Mouse (Mus musculus) frontal cortex, postnatal 10 days (tissue): ENCODE results near the gene Ticam1.

Experiments
- DNase-seq, 2 experiments: peaks; one replicate each; pipeline ENCODE4 v3.0.0; 2022; ENCODE audit warnings: low spot score in 2 of 2, mixed read lengths in 1 of 2

The Ticam1 gene

DNA sequence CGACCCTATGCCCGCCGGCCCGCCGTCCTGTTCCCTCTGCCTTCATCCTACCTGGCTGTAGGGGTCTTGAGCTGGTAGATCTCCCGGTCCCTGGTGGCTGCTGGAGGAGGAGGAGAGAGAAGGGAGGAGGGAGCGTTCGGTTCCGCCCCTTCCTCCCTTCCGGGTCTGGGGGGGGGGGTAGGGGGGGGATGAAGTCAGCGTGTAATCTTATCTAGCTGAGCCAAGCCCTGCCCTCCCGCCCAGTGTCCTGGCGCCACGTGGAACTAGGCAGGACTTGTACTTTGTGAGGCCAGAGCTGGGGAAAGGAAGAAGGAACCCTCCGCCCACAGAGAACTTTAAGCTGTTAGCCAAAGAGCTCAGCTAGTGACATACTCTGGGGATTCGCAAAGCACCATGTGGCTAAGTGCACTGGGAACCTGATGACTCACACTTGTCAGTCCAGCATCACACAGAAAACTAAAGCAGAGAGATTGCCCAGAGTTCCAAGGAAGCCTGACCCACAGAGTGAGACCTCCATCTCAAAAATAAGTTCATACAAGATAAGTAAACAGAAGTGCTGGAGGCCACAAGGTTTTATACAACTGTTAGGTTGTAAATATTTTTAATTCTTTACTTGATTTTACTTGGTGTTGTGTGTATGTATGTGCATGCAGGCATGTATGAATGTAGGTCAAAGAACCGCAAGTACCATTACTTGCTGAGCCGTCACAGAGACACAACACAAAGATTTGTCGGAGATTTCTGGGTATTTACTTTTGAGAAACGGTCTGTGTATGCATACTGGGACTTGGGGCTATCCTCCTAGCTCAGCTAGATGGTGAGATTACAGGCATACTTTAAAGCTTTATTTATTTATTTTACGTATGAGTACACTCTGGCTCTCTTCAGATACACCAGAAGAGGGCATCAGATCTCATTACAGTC lies at the start of gene Ticam1:
TSS of gene Ticam1 (minus strand) at position 144 of the 924 bp plus-strand sequence.
- DNase-seq = peak; percentile 72 to 77

DNA sequence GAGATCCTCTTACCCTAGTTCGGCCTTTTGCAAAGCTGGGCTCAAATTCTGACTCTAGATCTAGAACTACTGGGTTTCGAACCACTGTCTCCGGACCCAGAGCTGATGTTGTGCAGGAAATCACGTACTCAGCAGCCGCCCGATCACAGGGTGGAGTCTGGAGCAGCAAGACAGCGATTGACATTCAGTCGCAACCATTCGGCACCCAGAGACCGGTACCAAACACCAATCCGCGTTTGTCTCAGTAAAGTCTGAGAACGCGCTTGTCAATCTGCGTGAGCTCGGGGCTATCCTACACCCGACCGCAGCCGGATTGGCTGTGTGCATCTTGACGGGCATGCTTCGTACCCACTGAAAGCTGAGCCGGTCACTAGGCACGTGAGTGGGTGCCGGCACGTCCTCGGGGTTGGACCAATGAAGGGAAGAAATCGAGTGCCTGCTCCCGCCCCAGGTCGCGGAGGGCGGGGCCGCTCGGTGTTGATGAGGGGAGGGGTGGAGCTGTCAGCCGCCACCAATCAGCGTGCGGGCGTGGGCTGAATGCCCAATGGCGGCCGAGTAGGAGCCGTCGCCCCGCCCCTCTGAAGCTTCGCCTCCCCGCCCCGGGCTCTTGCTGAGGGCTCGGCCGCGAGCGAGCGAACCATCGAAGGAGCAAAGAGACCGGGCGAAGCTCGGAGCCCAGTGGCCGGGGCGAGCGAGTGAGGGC lies 49.0 kb upstream of the Ticam1 start, which contains the start of gene Kdm4b:
TSS of gene Kdm4b (plus strand) at position 613 of the 703 bp plus-strand sequence.
- DNase-seq = peak; percentile 99 to 100

DNA sequence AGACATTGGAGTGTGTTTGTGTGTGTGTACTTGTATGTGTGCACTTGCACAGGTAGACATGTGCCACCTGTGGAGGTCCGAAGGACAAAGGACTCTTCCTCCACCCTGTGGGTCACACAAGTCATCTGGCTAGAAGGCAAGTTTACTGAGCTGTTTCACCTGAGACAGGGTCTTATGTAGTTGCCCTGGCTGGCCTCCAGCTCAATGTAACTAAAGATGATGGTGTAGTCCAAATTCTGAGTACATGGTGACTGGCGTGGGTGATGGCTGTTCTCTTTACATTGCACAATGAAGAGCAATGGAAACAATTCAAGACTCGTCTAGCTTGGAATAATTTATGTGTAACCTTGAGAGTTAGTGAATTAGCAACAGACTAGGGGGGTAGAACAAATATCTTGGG lies 47.8 kb upstream of the Ticam1 start:
- no peak for DNase-seq

GRCm38 (mm10) chr17:56309191-56309945 lies 32.8 kb upstream of the Ticam1 start:
- DNase-seq = no peak

DNA sequence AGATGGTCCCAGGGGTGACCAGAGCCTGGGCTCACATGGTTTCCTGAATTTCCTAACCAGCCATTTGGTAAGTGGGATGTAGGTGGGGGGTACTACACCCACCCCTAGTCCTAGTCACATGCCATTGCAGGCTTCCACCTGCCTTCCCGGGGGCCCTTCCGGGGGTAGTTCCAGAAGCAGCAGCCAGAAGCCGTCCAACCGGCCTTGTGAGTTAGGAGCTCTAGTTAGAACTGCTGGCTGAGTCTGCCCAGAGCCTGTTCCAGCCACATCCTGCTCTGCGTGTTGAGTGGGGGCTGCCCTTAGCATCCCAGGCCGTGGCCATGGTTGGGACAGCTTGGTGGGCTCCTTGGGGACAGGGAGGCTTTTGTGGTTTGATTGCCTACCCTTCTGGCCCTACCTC lies 31.5 kb upstream of the Ticam1 start:
- no peak for DNase-seq

DNA sequence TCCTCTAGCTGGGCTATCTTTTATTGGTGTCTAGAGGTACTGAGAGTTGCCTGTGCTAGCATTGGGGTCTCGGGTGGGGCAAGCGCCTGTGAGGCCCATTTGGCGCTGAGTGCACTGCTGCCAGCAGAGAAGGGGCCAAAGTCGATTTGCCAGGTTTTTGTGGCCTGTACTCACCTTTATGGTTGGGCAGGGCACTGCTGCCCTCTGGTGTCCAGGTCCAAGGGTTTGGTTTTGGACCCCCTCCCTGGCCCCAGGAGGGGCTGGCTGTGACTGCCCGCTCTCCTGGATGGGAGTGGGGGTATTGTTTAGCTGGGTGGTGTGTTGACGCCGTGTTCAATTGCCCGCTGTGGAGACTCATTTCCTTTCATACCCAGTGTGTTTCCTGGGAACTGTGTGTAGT lies 29.2 kb upstream of the Ticam1 start:
- DNase-seq = no peak

DNA sequence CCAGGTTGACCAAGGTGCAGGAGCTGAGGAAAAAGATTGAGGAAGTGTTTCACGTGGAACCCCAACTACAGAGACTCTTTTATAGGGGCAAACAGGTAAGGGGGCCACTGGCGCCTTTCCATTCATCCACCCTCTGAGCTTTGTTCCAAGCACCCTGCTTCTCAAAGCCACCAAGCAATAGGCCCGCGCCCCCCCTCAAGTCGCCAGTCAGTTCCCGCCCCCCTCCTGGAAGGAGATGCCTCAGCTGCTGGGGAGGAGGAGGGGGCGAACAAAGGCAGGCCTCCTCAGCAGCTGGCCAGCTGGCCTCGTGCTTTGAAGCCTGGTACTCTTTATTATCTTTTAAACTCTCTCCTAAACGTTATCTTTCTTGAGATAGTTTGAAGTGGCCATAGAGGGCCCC lies 28.6 kb upstream of the Ticam1 start:
- no peak for DNase-seq

DNA sequence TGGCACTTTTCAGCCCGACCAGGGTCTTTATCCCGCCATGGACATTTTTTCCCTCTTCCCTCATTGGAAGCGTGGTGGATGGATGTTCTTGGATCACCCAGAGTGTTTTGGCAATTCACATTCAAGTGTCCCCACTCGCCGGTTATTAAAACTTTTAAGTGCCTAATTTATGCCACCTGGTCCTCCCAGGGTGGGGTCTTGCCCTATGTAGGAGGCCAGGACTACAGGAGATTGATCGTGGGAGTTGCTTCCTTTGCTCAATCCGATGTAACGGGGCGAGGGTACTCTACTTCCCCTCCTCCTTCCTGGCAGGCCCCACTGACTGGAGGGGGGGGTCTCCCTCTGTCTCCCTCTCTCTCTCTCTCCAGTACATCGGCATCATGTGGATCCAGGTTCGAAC lies 28.1 kb upstream of the Ticam1 start:
- DNase-seq = no peak

DNA sequence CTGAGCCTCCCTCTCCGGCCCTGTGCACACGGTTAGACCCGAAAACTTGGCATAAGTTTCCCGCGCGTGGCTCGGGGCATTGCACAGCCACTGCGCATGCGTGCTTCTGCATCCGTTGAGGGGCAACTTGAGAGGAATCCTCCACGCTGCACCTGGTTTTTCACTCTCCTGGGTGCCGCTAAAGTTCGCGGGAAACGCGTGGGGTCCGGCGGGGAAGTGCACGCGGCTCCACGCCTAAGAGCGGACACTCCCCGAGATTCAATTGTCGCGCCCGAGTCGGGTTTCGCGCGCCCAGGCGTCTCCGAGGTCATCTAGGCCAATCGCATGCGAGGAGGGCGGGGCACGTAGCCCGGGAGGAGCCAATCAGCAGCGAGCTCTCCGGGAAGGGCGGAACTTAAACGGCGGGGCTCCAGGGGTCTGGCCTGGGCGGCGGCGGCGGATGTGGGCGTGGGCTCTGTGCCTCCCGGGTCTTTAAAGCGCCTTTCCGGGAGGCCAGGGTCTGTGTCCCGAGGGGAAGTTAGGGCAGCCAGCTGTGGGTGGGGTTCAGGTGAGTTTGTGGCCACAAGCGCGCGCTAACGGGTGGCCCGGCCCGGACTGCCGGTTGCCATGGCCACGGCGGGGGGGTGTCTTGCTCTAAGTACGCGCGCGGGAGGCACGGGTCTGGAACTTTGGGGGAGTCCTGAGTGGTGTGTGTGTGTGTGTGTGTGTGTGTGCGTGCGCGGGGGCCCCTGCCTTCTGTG lies 27.4 kb upstream of the Ticam1 start:
- DNase-seq = peak; percentile 86 to 93

DNA sequence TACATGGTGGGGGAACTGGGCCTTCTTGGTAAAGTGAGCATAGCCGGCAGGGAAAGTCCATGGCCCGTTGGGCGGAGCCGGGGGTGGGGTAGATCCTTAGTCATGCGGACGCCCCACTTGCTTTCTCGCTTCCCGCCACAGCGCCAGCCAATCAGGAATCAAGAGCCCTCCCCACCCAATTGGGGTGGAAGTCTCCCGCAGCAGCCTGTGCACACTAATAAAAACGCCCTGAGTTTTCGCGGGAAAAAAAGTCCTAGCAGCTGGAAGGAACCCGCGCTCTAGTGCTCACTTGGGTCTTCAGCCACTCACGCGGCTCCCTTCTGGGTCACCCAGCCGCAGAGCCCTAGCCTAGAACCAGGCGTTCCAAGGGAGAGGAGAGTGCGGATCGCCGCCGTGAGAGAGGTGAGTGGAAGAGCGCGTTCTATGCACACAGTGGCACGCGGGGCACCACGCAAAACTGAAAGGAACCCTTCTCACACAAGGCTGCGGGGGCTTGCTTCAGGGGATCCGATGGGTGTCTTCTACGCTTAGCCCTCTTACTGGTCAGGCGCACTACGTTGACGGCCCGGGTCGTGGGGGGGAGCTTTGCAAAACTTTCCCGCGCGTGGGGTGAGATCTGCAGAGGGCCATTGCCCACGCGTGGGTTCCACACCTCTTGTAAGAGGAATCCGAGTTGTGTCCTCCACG lies 26.7 kb upstream of the Ticam1 start, which contains the start of gene Uhrf1:
TSS of gene Uhrf1 (plus strand) at position 162 of the 687 bp plus-strand sequence.
- no peak for DNase-seq

- DNase-seq = no peak
Measured at GRCm38 (mm10) chr17:56302363-56302996, 25.9 kb upstream of the Ticam1 start.

- no peak for DNase-seq
Measured at GRCm38 (mm10) chr17:56300186-56300585, 23.6 kb upstream of the Ticam1 start, which contains the start of gene Arrdc5. TSS of gene Arrdc5 (minus strand) at chr17:56300286.

- no peak for DNase-seq
Measured at GRCm38 (mm10) chr17:56298238-56298637, 21.7 kb upstream of the Ticam1 start.

GRCm38 (mm10) chr17:56296201-56296600 lies 19.6 kb upstream of the Ticam1 start:
- DNase-seq = no peak

DNA sequence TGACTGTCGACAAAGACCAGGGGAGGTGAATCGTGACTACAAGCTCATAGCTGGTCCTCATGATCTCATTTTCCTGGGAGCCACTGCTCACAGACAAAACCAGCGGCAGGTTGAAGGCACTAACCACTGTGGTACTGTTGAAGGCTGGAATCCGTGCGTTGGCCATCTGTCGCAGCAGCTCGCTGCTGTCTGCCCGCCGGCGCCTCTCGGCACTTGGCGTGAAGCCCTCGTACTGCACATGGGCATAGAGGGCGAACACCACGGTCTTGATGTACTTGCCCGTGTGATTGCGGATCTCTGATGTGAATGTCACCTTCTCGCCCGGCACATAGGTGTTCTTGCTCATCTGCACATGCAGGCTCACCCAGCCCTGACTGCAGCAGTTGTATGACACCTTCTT lies 17.7 kb upstream of the Ticam1 start:
- no peak for DNase-seq

DNA sequence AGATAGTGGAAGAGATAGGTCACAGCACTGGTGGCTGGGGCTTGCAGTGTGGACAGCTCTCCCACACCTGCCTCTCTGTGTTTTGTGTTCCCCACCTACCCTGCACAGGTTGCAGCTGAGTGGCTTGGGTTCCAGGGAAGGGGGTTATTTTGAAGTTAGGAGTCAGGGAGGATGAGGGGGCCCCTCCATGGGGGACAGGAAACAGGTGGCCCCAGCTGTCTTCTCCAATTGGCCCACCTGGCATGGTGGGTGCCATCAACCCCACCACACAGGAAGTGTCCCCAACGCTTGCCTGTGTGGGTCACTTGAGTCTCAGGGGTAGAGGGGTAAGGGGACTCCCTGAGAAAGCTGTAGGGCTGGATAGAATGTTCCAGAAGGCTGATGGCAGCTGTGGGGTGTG lies 16.7 kb upstream of the Ticam1 start:
- DNase-seq = no peak

GRCm38 (mm10) chr17:56292531-56293222 lies 16.1 kb upstream of the Ticam1 start, which contains the start of gene Plin3:
TSS of gene Plin3 (minus strand) at chr17:56292873.
- DNase-seq = no peak

GRCm38 (mm10) chr17:56291826-56292475 lies 15.4 kb upstream of the Ticam1 start:
- no peak for DNase-seq

DNA sequence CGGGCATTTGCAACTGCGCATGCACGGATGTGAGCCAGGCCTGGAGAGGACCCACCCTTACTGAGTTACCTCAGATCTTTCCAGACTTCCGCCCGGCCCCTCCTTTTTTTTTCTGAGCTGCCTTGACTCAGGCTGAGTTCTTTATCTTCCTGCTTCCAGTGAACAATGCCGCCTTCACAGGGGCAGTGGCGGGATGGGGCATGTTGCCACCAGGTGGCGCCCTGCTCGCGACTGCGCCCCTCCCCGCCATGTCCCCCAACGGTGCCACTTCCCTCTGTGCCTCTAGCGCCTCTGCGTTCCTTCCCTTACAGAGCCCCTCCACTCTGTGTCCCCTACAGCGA lies 14.6 kb upstream of the Ticam1 start:
- DNase-seq = peak; percentile 71 to 79
